Mouse (Mus musculus) midbrain, embryonic 12.5 days (tissue): Measurements from ENCODE around the gene C2cd5. TPM values are rescaled to one million over a fixed set of nuclear protein-coding genes. Genes with fewer than 3 reads are reported as not detected.
"Not testable (repeated sequence)": the region's sequence is repeated elsewhere in the genome, so short reads cannot be mapped to it uniquely, and the experiment has no call there.

Source experiments
- ATAC-seq: fragments of 200-750 bp; cut with Nextera tagmentation; 2 replicates; pipeline ENCODE4 v1.8.0; 2017; ENCODE audit warnings: low read depth, moderate TSS enrichment, moderate library complexity; ENCODE audit not compliant: low FRiP score
- H3K27ac ChIP-seq: fragments of 300-500 bp; sonication (generic); replicated peaks from 2 replicates; pipeline ENCODE4 v1.5.1; 2016; ENCODE audit warnings: mild to moderate bottlenecking
- H3K27me3 ChIP-seq: fragments of 300-500 bp; sonication (generic); 2 replicates; pipeline ENCODE4 v1.6.1; 2016; ENCODE audit warnings: mild to moderate bottlenecking
- H3K36me3 ChIP-seq: fragments of 300-500 bp; sonication (generic); 2 replicates; pipeline ENCODE4 v1.6.1; 2016
- H3K4me1 ChIP-seq: fragments of 300-500 bp; sonication (generic); 2 replicates; pipeline ENCODE4 v1.6.1; 2016
- H3K4me2 ChIP-seq: fragments of 300-500 bp; sonication (generic); replicated peaks from 2 replicates; pipeline ENCODE4 v1.6.1; 2016; ENCODE audit warnings: mild to moderate bottlenecking, moderate library complexity
- H3K4me3 ChIP-seq: fragments of 300-500 bp; sonication (generic); 2 replicates; pipeline ENCODE4 v1.5.1; 2016; ENCODE audit warnings: mild to moderate bottlenecking
- H3K9ac ChIP-seq: fragments of 300-500 bp; sonication (generic); replicated peaks from 2 replicates; pipeline ENCODE4 v1.6.1; 2016; ENCODE audit warnings: mild to moderate bottlenecking, moderate library complexity
- H3K9me3 ChIP-seq: fragments of 300-500 bp; sonication (generic); 2 replicates; pipeline ENCODE4 v1.6.1; 2016; ENCODE audit warnings: mild to moderate bottlenecking
- WGBS: fragments of 180-500 bp; shearing (Covaris S2); methylation state at CpG from one replicate; pipeline ENCODE4 v1.1.7; 2016; 5-methylcytosine and 5-hydroxymethylcytosine counted together
- polyA plus RNA-seq: library from polyadenylated mRNA; unstranded; fragments of >200 nt; fragmentation: Nextera tagmentation; extraction: Ambion mirVana; gene quantifications from 2 replicates; pipeline ENCODE4 v1.2.1, GENCODE M21; 2016

C2cd5 gene
- polyA plus RNA-seq, result 46.7 and 48.7 TPM in 2 replicates

- H3K36me3 ChIP-seq, result peaks cover 5% of the 10 kb centered on the region; the same call in 1 of the 2 replicates
- peak; percentile 97 for ATAC-seq
- H3K27me3 ChIP-seq, result no peaks in the 10 kb centered on the region
- peak within 1 kb of the TSS; percentile 79 for H3K4me2 ChIP-seq
- H3K9ac ChIP-seq, result peak within 1 kb of the TSS; percentile 86
- peak within 1 kb of the TSS; percentile 93 for H3K4me3 ChIP-seq
- 0 out of 2 replicates have a peak, but pooled peaks cover 6% of the 10 kb centered on the region for H3K9me3 ChIP-seq
- H3K27ac ChIP-seq, result peak within 1 kb of the TSS; percentile 97
- WGBS, result under 1% methylated on average over 53 of the region's 75 CpGs
- H3K4me1 ChIP-seq, result peaks cover 15% of the 10 kb centered on the region
Measured at GRCm38 (mm10) chr6:143099681-143100382, at the start of gene C2cd5. Gene C2cd5, minus strand, starts transcription at chr6:143100141.

- H3K36me3 ChIP-seq, result no peaks in the 10 kb centered on the region
- H3K27me3 ChIP-seq, result no peaks in the 10 kb centered on the region
- H3K27ac ChIP-seq, result no peak overlapping the region
- H3K4me3 ChIP-seq, result no peak overlapping the region
- no peak overlapping the region for H3K9ac ChIP-seq
- peaks cover 5% of the 10 kb centered on the region; the same call in 1 of the 2 replicates for H3K4me1 ChIP-seq
- ATAC-seq, result no peak
- no peak overlapping the region for H3K4me2 ChIP-seq
- no peaks in the 10 kb centered on the region for H3K9me3 ChIP-seq
Measured at GRCm38 (mm10) chr6:143148868-143149267, 48.9 kb upstream of the C2cd5 start.

GRCm38 (mm10) chr6:143146756-143147155 is 46.8 kb upstream of the C2cd5 start:
- Histone ChIP-seq H3K27me3 (peaks cover 8% of the 10 kb centered on the region; the same call in 1 of the 2 replicates), H3K9me3 (no peaks in the 10 kb centered on the region), H3K4me2 (no peak overlapping the region), H3K36me3 (no peaks in the 10 kb centered on the region), H3K4me3 (no peak overlapping the region), H3K9ac (no peak overlapping the region), H3K27ac (no peak overlapping the region), H3K4me1 (0 out of 2 replicates have a peak, but pooled peaks cover 3% of the 10 kb centered on the region)
- no peak for ATAC-seq
- 71% methylated on average over 8 of the region's 8 CpGs for WGBS

- Histone ChIP-seq H3K27ac (no peak overlapping the region), H3K9ac (no peak overlapping the region), H3K27me3 (peaks cover 8% of the 10 kb centered on the region), H3K9me3 (no peaks in the 10 kb centered on the region), H3K4me3 (no peak overlapping the region), H3K4me2 (no peak overlapping the region), H3K4me1 (0 out of 2 replicates have a peak, but pooled peaks cover 3% of the 10 kb centered on the region), H3K36me3 (no peaks in the 10 kb centered on the region)
- ATAC-seq, result no peak
- 74% methylated on average over 7 of the region's 7 CpGs for WGBS
Measured at GRCm38 (mm10) chr6:143145051-143145450, 45.1 kb upstream of the C2cd5 start.

- H3K4me1 ChIP-seq, result 0 out of 2 replicates have a peak, but pooled peaks cover 3% of the 10 kb centered on the region
- H3K4me2 ChIP-seq, result no peak overlapping the region
- no peak overlapping the region for H3K4me3 ChIP-seq
- ATAC-seq, result no peak
- no peaks in the 10 kb centered on the region for H3K9me3 ChIP-seq
- no peaks in the 10 kb centered on the region for H3K36me3 ChIP-seq
- no peak overlapping the region for H3K9ac ChIP-seq
- no peak overlapping the region for H3K27ac ChIP-seq
- WGBS, result 92% methylated on average over 2 of the region's 2 CpGs
- H3K27me3 ChIP-seq, result peaks cover 8% of the 10 kb centered on the region
Measured at GRCm38 (mm10) chr6:143144556-143144955, 44.6 kb upstream of the C2cd5 start.

GRCm38 (mm10) chr6:143143775-143144273 is 43.9 kb upstream of the C2cd5 start:
- H3K27ac ChIP-seq, result no peak overlapping the region
- 0 out of 2 replicates have a peak, but pooled peaks cover 3% of the 10 kb centered on the region for H3K4me1 ChIP-seq

GRCm38 (mm10) chr6:143143321-143143720 is 43.4 kb upstream of the C2cd5 start:
- Histone ChIP-seq H3K4me1 (0 out of 2 replicates have a peak, but pooled peaks cover 3% of the 10 kb centered on the region), H3K27ac (no peak overlapping the region), H3K4me2 (peak overlapping the region; percentile 58), H3K4me3 (no peak overlapping the region), H3K27me3 (peaks cover 8% of the 10 kb centered on the region), H3K9ac (no peak overlapping the region), H3K9me3 (no peaks in the 10 kb centered on the region), H3K36me3 (no peaks in the 10 kb centered on the region)
- ATAC-seq, result no peak
- 78% methylated on average over 9 of the region's 9 CpGs for WGBS

More at GRCm38 (mm10) chr6:143143775-143144273, 43.9 kb upstream of the C2cd5 start:
- Histone ChIP-seq H3K36me3 (no peaks in the 10 kb centered on the region), H3K27me3 (peaks cover 8% of the 10 kb centered on the region), H3K4me2 (peak overlapping the region; percentile 58), H3K9me3 (no peaks in the 10 kb centered on the region), H3K4me3 (peak overlapping the region; percentile 36), H3K9ac (peak overlapping the region; percentile 32)
- peak; percentile 27; the same call in 1 of the 2 replicates for ATAC-seq
- WGBS, result 13% methylated on average over 19 of the region's 19 CpGs

GRCm38 (mm10) chr6:143142861-143143260 is 42.9 kb upstream of the C2cd5 start:
- 0 out of 2 replicates have a peak, but pooled peaks cover 3% of the 10 kb centered on the region for H3K4me1 ChIP-seq

GRCm38 (mm10) chr6:143141624-143142592 is 42.0 kb upstream of the C2cd5 start:
- ATAC-seq, result not testable (repeated sequence)
- 82% methylated on average over 9 of the region's 10 CpGs for WGBS

More at GRCm38 (mm10) chr6:143142861-143143260, 42.9 kb upstream of the C2cd5 start:
- H3K9ac ChIP-seq, result no peak overlapping the region
- no peak overlapping the region for H3K27ac ChIP-seq
- no peak for ATAC-seq
- H3K4me3 ChIP-seq, result no peak overlapping the region
- H3K9me3 ChIP-seq, result no peaks in the 10 kb centered on the region
- no peaks in the 10 kb centered on the region for H3K36me3 ChIP-seq
- H3K27me3 ChIP-seq, result peaks cover 8% of the 10 kb centered on the region
- 95% methylated on average over 4 of the region's 4 CpGs for WGBS
- no peak overlapping the region for H3K4me2 ChIP-seq

GRCm38 (mm10) chr6:143140884-143141283 is 40.9 kb upstream of the C2cd5 start:
- ATAC-seq, result no peak
- H3K27ac ChIP-seq, result no peak overlapping the region
- no peaks in the 10 kb centered on the region for H3K36me3 ChIP-seq
- H3K27me3 ChIP-seq, result peaks cover 8% of the 10 kb centered on the region
- no peaks in the 10 kb centered on the region for H3K9me3 ChIP-seq
- H3K4me2 ChIP-seq, result no peak overlapping the region
- whole genome bisulfite sequencing, result 91% methylated on average over 9 of the region's 9 CpGs
- no peak overlapping the region for H3K9ac ChIP-seq
- H3K4me3 ChIP-seq, result no peak overlapping the region
- 0 out of 2 replicates have a peak, but pooled peaks cover 3% of the 10 kb centered on the region for H3K4me1 ChIP-seq

More at GRCm38 (mm10) chr6:143141624-143142592, 42.0 kb upstream of the C2cd5 start:
- H3K27me3 ChIP-seq, H3K4me3 ChIP-seq, H3K36me3 ChIP-seq, H3K27ac ChIP-seq, H3K9ac ChIP-seq, H3K4me2 ChIP-seq, H3K9me3 ChIP-seq, H3K4me1 ChIP-seq: not testable (repeated sequence)

- Histone ChIP-seq H3K27ac (no peak overlapping the region), H3K4me1 (0 out of 2 replicates have a peak, but pooled peaks cover 3% of the 10 kb centered on the region), H3K9ac (no peak overlapping the region), H3K4me2 (no peak overlapping the region), H3K27me3 (peaks cover 8% of the 10 kb centered on the region), H3K4me3 (no peak overlapping the region), H3K9me3 (no peaks in the 10 kb centered on the region), H3K36me3 (no peaks in the 10 kb centered on the region)
- ATAC-seq, result no peak
- 95% methylated on average over 2 of the region's 2 CpGs for WGBS
Measured at GRCm38 (mm10) chr6:143139417-143139816, 39.5 kb upstream of the C2cd5 start.
